Mouse (Mus musculus) kidney, embryonic 14.5 days (tissue): ENCODE data around the gene Fancc. TPM values are rescaled to one million over a fixed set of nuclear protein-coding genes. Genes with fewer than 3 reads are reported as not detected.
"Not testable (repeated sequence)": the region's sequence is repeated elsewhere in the genome, so short reads cannot be mapped to it uniquely, and the experiment has no call there.

Experiments used
- ATAC-seq: fragments of 200-750 bp; cut with Nextera tagmentation; 2 replicates; pipeline ENCODE4 v1.8.0; 2017; ENCODE audit warnings: moderate number of reproducible peaks, mild to moderate bottlenecking, moderate TSS enrichment, moderate library complexity; ENCODE audit not compliant: low FRiP score, low TSS enrichment
- H3K27ac ChIP-seq: fragments of 300-500 bp; sonication (generic); 2 replicates; pipeline ENCODE4 v1.5.1; 2014; ENCODE audit warnings: low read depth, mild to moderate bottlenecking, low read length, moderate library complexity, mixed read lengths
- H3K27me3 ChIP-seq: fragments of 300-500 bp; sonication (generic); 2 replicates; pipeline ENCODE4 v1.6.1; 2014; ENCODE audit warnings: mild to moderate bottlenecking, low read length; ENCODE audit not compliant: control insufficient read depth, insufficient read depth
- H3K36me3 ChIP-seq: fragments of 300-500 bp; sonication (generic); 2 replicates; pipeline ENCODE4 v1.6.1; 2014; ENCODE audit warnings: low read length, mixed read lengths; ENCODE audit not compliant: control insufficient read depth, insufficient read depth
- H3K4me1 ChIP-seq: fragments of 300-500 bp; sonication (generic); 2 replicates; pipeline ENCODE4 v1.6.1; 2014; ENCODE audit warnings: low read length, mixed read lengths; ENCODE audit not compliant: control insufficient read depth, insufficient read depth
- H3K4me2 ChIP-seq: fragments of 300-500 bp; sonication (generic); replicated peaks from 2 replicates; pipeline ENCODE4 v1.6.1; 2014; ENCODE audit warnings: low read depth, mild to moderate bottlenecking, low read length
- H3K4me3 ChIP-seq: fragments of 300-500 bp; sonication (generic); 2 replicates; pipeline ENCODE4 v1.5.1; 2014; ENCODE audit warnings: mild to moderate bottlenecking, low read length
- H3K9ac ChIP-seq: fragments of 300-500 bp; sonication (generic); 2 replicates; pipeline ENCODE4 v1.6.1; 2014; ENCODE audit warnings: low read depth, mild to moderate bottlenecking, low read length, moderate library complexity
- H3K9me3 ChIP-seq: fragments of 300-500 bp; sonication (generic); 2 replicates; pipeline ENCODE4 v1.6.1; 2016; ENCODE audit warnings: low read length; ENCODE audit not compliant: control insufficient read depth
- WGBS: fragments of 180-500 bp; shearing (Covaris S2); extraction: QIAGEN DNeasy Blood & Tissue Kit; methylation state at CpG from one replicate; pipeline ENCODE4 v1.1.7; 2014; 5-methylcytosine and 5-hydroxymethylcytosine counted together
- polyA plus RNA-seq: library from polyadenylated mRNA; unstranded; fragments of >200 nt; fragmentation: Nextera tagmentation; extraction: Ambion mirVana; gene quantifications from 2 replicates; pipeline ENCODE4 v1.2.1, GENCODE M21; 2014

The Fancc gene
- polyA plus RNA-seq, 1 experiment from 2014 or later = 24.5 TPM

DNA sequence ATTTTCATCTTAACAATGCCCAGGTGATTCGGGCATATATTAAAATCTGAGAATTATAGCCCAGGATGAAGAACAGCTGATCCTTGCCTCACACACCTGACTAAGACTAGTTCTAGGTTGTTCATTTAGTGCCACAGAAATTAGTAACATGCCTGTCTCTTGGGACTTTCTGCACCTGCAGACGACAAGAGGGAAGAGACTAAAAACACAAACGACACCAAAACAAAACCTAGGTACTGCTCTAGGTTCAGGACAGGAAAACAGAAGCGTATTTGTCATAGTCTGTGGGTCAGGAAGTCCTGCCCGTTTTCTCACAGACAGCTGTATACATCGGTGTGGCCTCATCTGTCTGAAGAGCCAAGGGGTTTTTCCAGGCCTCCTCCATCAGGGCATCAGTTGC lies 51.7 kb downstream of the Fancc start:
- Histone ChIP-seq H3K9me3 (no peaks in the 10 kb centered on the region), H3K27ac (no peak overlapping the region), H3K9ac (no peak overlapping the region), H3K4me3 (no peak overlapping the region), H3K4me2 (no peak overlapping the region), H3K36me3 (no peaks in the 10 kb centered on the region), H3K27me3 (no peaks in the 10 kb centered on the region), H3K4me1 (no peaks in the 10 kb centered on the region)
- ATAC-seq = no peak
- 81% methylated on average over 6 of the region's 6 CpGs for WGBS

- H3K4me1 ChIP-seq = no peaks in the 10 kb centered on the region
- H3K27ac ChIP-seq = no peak overlapping the region
- H3K4me2 ChIP-seq = no peak overlapping the region
- no peaks in the 10 kb centered on the region for H3K36me3 ChIP-seq
- 90% methylated on average over 3 of the region's 3 CpGs for WGBS
- no peak overlapping the region for H3K9ac ChIP-seq
- ATAC-seq = no peak
- H3K9me3 ChIP-seq = no peaks in the 10 kb centered on the region
- no peaks in the 10 kb centered on the region for H3K27me3 ChIP-seq
- H3K4me3 ChIP-seq = no peak overlapping the region
These were observed 64.3 kb downstream of the Fancc start for GRCm38 (mm10) chr13:63432759-63433158.

DNA sequence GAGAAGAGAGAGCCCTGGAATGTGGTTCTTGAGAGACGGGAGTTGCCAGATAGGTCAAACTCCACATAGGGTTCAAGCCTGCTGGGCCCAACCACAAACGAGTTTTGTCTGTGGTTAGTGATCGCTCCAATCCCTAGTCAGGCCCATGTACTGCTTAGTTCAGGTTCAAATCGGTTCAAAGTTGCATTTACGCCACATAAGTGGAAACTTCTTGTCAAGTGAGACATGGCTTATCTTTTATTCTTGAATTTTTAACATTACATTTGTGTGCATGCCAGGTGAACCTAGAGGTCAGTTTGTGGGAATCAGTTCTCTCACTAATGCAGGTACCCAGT lies 65.3 kb downstream of the Fancc start:
- peak overlapping the region; percentile 56 for H3K4me2 ChIP-seq
- no peaks in the 10 kb centered on the region for H3K9me3 ChIP-seq
- H3K27me3 ChIP-seq = no peaks in the 10 kb centered on the region
- ATAC-seq = no peak
- peak overlapping the region; percentile 45 for H3K4me3 ChIP-seq
- no peaks in the 10 kb centered on the region for H3K4me1 ChIP-seq
- H3K9ac ChIP-seq = peak overlapping the region; percentile 70
- H3K27ac ChIP-seq = peak overlapping the region; percentile 92
- no peaks in the 10 kb centered on the region for H3K36me3 ChIP-seq
- WGBS = 20% methylated on average over 5 of the region's 5 CpGs

GRCm38 (mm10) chr13:63431030-63431856 lies 65.8 kb downstream of the Fancc start:
- no peaks in the 10 kb centered on the region for H3K27me3 ChIP-seq
- H3K4me1 ChIP-seq = no peaks in the 10 kb centered on the region
- peak overlapping the region; percentile 56 for H3K4me2 ChIP-seq
- H3K27ac ChIP-seq = peak overlapping the region; percentile 92
- peak overlapping the region; percentile 70 for H3K9ac ChIP-seq
- no peaks in the 10 kb centered on the region for H3K36me3 ChIP-seq
- peak; percentile 98 for ATAC-seq
- H3K9me3 ChIP-seq = no peaks in the 10 kb centered on the region
- WGBS = under 1% methylated on average over 75 of the region's 82 CpGs
- H3K4me3 ChIP-seq = peak overlapping the region; percentile 45

DNA sequence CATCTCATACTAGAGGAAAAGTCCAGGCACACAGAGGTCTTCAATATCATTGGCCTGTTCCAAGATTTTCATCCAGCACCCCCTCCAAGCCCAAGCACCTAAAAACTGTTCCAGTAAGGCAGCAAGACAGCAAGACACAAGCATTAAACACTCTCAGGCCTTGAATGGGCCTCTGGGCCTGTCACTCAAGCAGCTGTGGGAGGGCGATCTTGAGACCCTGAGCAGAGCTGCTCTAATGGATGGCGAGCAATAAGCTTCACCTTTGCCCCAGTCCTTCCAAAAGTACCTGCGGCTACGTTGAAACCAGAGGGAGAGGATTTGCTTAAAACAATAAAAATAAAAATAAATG lies 66.4 kb downstream of the Fancc start:
- Histone ChIP-seq H3K4me2 (peak overlapping the region; percentile 56), H3K4me3 (peak overlapping the region; percentile 45), H3K27ac (peak overlapping the region; percentile 80), H3K9ac (peak overlapping the region; percentile 70), H3K9me3 (no peaks in the 10 kb centered on the region), H3K4me1 (no peaks in the 10 kb centered on the region), H3K36me3 (no peaks in the 10 kb centered on the region), H3K27me3 (no peaks in the 10 kb centered on the region)
- ATAC-seq = peak; percentile 76
- WGBS = 0% methylated on average over 4 of the region's 4 CpGs

DNA sequence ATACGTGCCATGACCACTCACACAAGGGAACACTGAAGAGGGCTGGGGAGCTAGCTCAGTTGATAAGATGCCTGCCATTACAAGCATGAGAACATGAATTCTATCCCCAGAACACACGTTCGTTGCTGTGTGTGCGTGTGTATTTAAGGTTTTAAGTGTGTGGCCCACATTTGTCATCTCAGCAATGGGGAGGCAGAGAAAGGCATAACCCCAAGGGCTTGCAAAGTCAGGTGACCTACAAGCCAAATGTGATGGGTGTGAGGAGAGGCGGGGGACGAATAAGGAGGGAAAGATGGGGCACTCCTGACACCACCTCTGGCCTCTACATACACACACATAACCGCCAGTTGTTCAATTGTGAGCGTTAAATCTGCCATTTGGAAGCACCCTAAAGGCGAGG lies 66.9 kb downstream of the Fancc start:
- no peak; the same call in 1 of the 2 replicates for ATAC-seq
- H3K4me1 ChIP-seq = no peaks in the 10 kb centered on the region
- no peaks in the 10 kb centered on the region for H3K36me3 ChIP-seq
- H3K4me3 ChIP-seq = peak overlapping the region; percentile 45; the same call in 1 of the 2 replicates
- WGBS = 74% methylated on average over 9 of the region's 9 CpGs
- peak overlapping the region; percentile 80; the same call in 1 of the 2 replicates for H3K27ac ChIP-seq
- H3K9ac ChIP-seq = peak overlapping the region; percentile 70; the same call in 1 of the 2 replicates
- H3K9me3 ChIP-seq = no peaks in the 10 kb centered on the region
- peak overlapping the region; percentile 56 for H3K4me2 ChIP-seq
- H3K27me3 ChIP-seq = no peaks in the 10 kb centered on the region

DNA sequence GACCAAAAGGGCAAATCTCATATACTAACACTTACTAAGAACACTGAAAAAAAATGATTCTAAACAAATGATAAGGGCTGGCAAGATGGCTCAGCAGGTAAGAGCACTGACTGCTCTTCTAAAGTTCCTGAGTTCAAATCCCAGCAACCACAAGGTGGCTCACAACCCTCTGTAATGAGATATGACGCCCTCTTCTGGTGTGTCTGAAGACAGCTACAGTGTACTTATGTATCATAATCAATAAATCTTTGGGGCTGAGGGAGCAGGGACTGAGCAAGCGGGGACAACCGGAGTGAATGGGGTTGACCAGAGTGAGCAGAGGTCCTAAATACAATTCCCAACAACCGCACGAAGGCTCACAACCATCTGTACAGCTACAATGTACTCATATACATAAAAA lies 68.9 kb downstream of the Fancc start:
- not testable (repeated sequence) for H3K27me3 ChIP-seq, H3K9me3 ChIP-seq, H3K36me3 ChIP-seq, H3K4me1 ChIP-seq, H3K4me2 ChIP-seq, H3K27ac ChIP-seq, H3K4me3 ChIP-seq, H3K9ac ChIP-seq, ATAC-seq
- WGBS = 89% methylated on average over 5 of the region's 5 CpGs

- no peak overlapping the region for H3K9ac ChIP-seq
- no peak overlapping the region for H3K4me2 ChIP-seq
- no peaks in the 10 kb centered on the region for H3K9me3 ChIP-seq
- H3K27me3 ChIP-seq = no peaks in the 10 kb centered on the region
- no peak overlapping the region for H3K27ac ChIP-seq
- no peak overlapping the region for H3K4me3 ChIP-seq
- 96% methylated on average over 2 of the region's 2 CpGs for WGBS
- no peaks in the 10 kb centered on the region for H3K4me1 ChIP-seq
- ATAC-seq = no peak
- H3K36me3 ChIP-seq = no peaks in the 10 kb centered on the region
These were observed 74.0 kb downstream of the Fancc start for GRCm38 (mm10) chr13:63423060-63423459.

GRCm38 (mm10) chr13:63421225-63421624 lies 75.9 kb downstream of the Fancc start:
- no peaks in the 10 kb centered on the region for H3K36me3 ChIP-seq

More at GRCm38 (mm10) chr13:63421225-63421624, 75.9 kb downstream of the Fancc start:
- H3K9me3 ChIP-seq = no peaks in the 10 kb centered on the region
- ATAC-seq = no peak
- H3K27ac ChIP-seq = no peak overlapping the region
- no peaks in the 10 kb centered on the region for H3K27me3 ChIP-seq
- no peaks in the 10 kb centered on the region for H3K4me1 ChIP-seq
- H3K9ac ChIP-seq = no peak overlapping the region
- no peak overlapping the region for H3K4me2 ChIP-seq
- H3K4me3 ChIP-seq = no peak overlapping the region
